Mouse (Mus musculus) liver, embryonic 14.5 days (tissue): Measurements from ENCODE around the gene Col2a1.

Experiments
- CTCF ChIP-seq: IDR thresholded peaks from 2 replicates; pipeline ENCODE4 v1.5.1; 2016; ENCODE audit warnings: antibody characterized with exemption, low read depth, control low read depth
- EP300 ChIP-seq: IDR thresholded peaks from 2 replicates; pipeline ENCODE4 v1.6.1; 2016; ENCODE audit warnings: antibody characterized with exemption, low read depth

DNA sequence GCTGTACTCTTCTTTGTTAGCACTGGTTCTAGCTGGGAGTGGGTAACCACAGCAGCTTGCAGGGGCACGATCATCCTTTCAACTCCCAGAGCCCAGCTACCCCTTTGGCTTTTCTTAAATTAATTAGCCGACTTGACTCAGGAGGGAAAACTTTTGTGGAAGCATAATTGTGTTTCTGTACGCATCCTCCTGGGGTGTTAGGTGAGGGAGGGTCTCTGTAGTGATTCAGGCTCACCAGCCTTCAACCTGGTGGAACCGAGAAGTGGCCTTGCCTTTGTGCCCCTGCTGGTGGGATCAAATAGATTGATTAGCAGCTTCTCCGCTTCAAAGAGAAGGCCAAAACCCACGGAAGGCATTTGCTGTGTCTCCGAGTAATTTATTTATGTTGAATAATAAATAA, 4.5 kb downstream of the Col2a1 start:
- TF ChIP-seq CTCF (no peak), EP300 (no peak)
